Mouse (Mus musculus): ENCODE data around the gene Setd4. TPM values are rescaled to one million over a fixed set of nuclear protein-coding genes. Genes with fewer than 3 reads are reported as not detected.

Gene Setd4
- polyA plus RNA-seq, 1 experiment from 2014 or later = 13.0 TPM

GRCm38 (mm10) chr16:93606146-93606545, 2.3 kb upstream of the Setd4 start:
- Histone ChIP-seq H3K36me3 (peaks cover 17% of the 10 kb centered on the region), H3K27ac (replicated peaks) (no peak overlapping the region), H3K4me3 (no peak overlapping the region), H3K9me3 (replicated peaks) (no peaks in the 10 kb centered on the region), H3K27me3 (ENCODE audit: low read depth, poor library complexity, severe bottlenecking) (peaks cover 6% of the 10 kb centered on the region), H3K4me1 (peaks cover 43% of the 10 kb centered on the region)
- WGBS = 91% methylated on average over 7 of the region's 7 CpGs
- no peak for DNase-seq (ENCODE audit: low spot score)

GRCm38 (mm10) chr16:93605553-93605952, 1.7 kb upstream of the Setd4 start, which contains the start of gene Cbr1:
TSS of gene Cbr1 (plus strand) at chr16:93605853.
- Histone ChIP-seq H3K36me3 (peaks cover 13% of the 10 kb centered on the region), H3K27me3 (ENCODE audit: low read depth, poor library complexity, severe bottlenecking) (peaks cover 6% of the 10 kb centered on the region), H3K4me3 (peak within 1 kb of the TSS; percentile 57), H3K4me1 (peaks cover 43% of the 10 kb centered on the region), H3K27ac (replicated peaks) (no peak within 1 kb of the TSS), H3K9me3 (replicated peaks) (no peaks in the 10 kb centered on the region)
- DNase-seq (ENCODE audit: low spot score) = no peak
- WGBS = 74% methylated on average over 4 of the region's 4 CpGs

GRCm38 (mm10) chr16:93604481-93604969, 662 bp upstream of the Setd4 start:
- H3K27me3 ChIP-seq (ENCODE audit: low read depth, poor library complexity, severe bottlenecking) = peaks cover 6% of the 10 kb centered on the region
- H3K27ac ChIP-seq (replicated peaks) = peak overlapping the region; percentile 88
- H3K4me3 ChIP-seq = peak overlapping the region; percentile 57
- H3K36me3 ChIP-seq = 0 out of 2 replicates have a peak, but pooled peaks cover 3% of the 10 kb centered on the region
- no peaks in the 10 kb centered on the region for H3K9me3 ChIP-seq (replicated peaks)
- peak; percentile 18 for DNase-seq (ENCODE audit: low spot score)
- peaks cover 43% of the 10 kb centered on the region for H3K4me1 ChIP-seq
- 3% methylated on average over 16 of the region's 16 CpGs for WGBS

GRCm38 (mm10) chr16:93599461-93599860, 4.4 kb downstream of the Setd4 start:
- H3K4me1 ChIP-seq = peaks cover 12% of the 10 kb centered on the region
- no peak overlapping the region for H3K4me3 ChIP-seq
- no peaks in the 10 kb centered on the region for H3K27me3 ChIP-seq (ENCODE audit: low read depth, poor library complexity, severe bottlenecking)
- no peak overlapping the region for H3K27ac ChIP-seq (replicated peaks)
- WGBS = 93% methylated on average over 6 of the region's 6 CpGs
- peaks cover 31% of the 10 kb centered on the region for H3K36me3 ChIP-seq
- H3K9me3 ChIP-seq (replicated peaks) = no peaks in the 10 kb centered on the region
- DNase-seq (ENCODE audit: low spot score) = no peak

- H3K36me3 ChIP-seq = peaks cover 44% of the 10 kb centered on the region
- H3K27me3 ChIP-seq (ENCODE audit: low read depth, poor library complexity, severe bottlenecking) = no peaks in the 10 kb centered on the region
- no peak overlapping the region for H3K27ac ChIP-seq (replicated peaks)
- no peaks in the 10 kb centered on the region for H3K9me3 ChIP-seq (replicated peaks)
- 94% methylated on average over 9 of the region's 9 CpGs for WGBS
- no peak for DNase-seq (ENCODE audit: low spot score)
- no peaks in the 10 kb centered on the region for H3K4me1 ChIP-seq
- H3K4me3 ChIP-seq = no peak overlapping the region
Measured at GRCm38 (mm10) chr16:93597551-93597950, 6.3 kb downstream of the Setd4 start.

- H3K4me1 ChIP-seq = no peaks in the 10 kb centered on the region
- WGBS = 93% methylated on average over 7 of the region's 7 CpGs
- H3K4me3 ChIP-seq = no peak overlapping the region
- H3K9me3 ChIP-seq (replicated peaks) = no peaks in the 10 kb centered on the region
- no peak for DNase-seq (ENCODE audit: low spot score)
- H3K36me3 ChIP-seq = peaks cover 47% of the 10 kb centered on the region
- no peak overlapping the region for H3K27ac ChIP-seq (replicated peaks)
- H3K27me3 ChIP-seq (ENCODE audit: low read depth, poor library complexity, severe bottlenecking) = no peaks in the 10 kb centered on the region
Measured at GRCm38 (mm10) chr16:93596807-93597206, 7.1 kb downstream of the Setd4 start.

- no peaks in the 10 kb centered on the region for H3K27me3 ChIP-seq (ENCODE audit: low read depth, poor library complexity, severe bottlenecking)
- no peaks in the 10 kb centered on the region for H3K4me1 ChIP-seq
- H3K4me3 ChIP-seq = no peak overlapping the region
- H3K36me3 ChIP-seq = peaks cover 51% of the 10 kb centered on the region
- H3K27ac ChIP-seq (replicated peaks) = no peak overlapping the region
- no peak for DNase-seq (ENCODE audit: low spot score)
- no peaks in the 10 kb centered on the region for H3K9me3 ChIP-seq (replicated peaks)
- 89% methylated on average over 5 of the region's 5 CpGs for WGBS
Measured at GRCm38 (mm10) chr16:93595766-93596165, 8.1 kb downstream of the Setd4 start.

GRCm38 (mm10) chr16:93594448-93594847, 9.4 kb downstream of the Setd4 start:
- H3K9me3 ChIP-seq (replicated peaks) = no peaks in the 10 kb centered on the region
- no peak for DNase-seq (ENCODE audit: low spot score)
- H3K36me3 ChIP-seq = peaks cover 64% of the 10 kb centered on the region

GRCm38 (mm10) chr16:93593406-93593805, 10.5 kb downstream of the Setd4 start:
- Histone ChIP-seq H3K4me3 (no peak overlapping the region), H3K27ac (replicated peaks) (no peak overlapping the region), H3K4me1 (no peaks in the 10 kb centered on the region), H3K36me3 (peaks cover 64% of the 10 kb centered on the region), H3K27me3 (ENCODE audit: low read depth, poor library complexity, severe bottlenecking) (no peaks in the 10 kb centered on the region), H3K9me3 (replicated peaks) (no peaks in the 10 kb centered on the region)
- 89% methylated on average over 8 of the region's 8 CpGs for WGBS
- DNase-seq (ENCODE audit: low spot score) = no peak

More at GRCm38 (mm10) chr16:93594448-93594847, 9.4 kb downstream of the Setd4 start:
- no peak overlapping the region for H3K27ac ChIP-seq (replicated peaks)
- no peaks in the 10 kb centered on the region for H3K27me3 ChIP-seq (ENCODE audit: low read depth, poor library complexity, severe bottlenecking)
- no peaks in the 10 kb centered on the region for H3K4me1 ChIP-seq
- WGBS = 93% methylated on average over 10 of the region's 10 CpGs
- H3K4me3 ChIP-seq = no peak overlapping the region

- DNase-seq (ENCODE audit: low spot score) = no peak
Measured at GRCm38 (mm10) chr16:93592711-93593110, 11.2 kb downstream of the Setd4 start.

GRCm38 (mm10) chr16:93591450-93592430, 12.1 kb downstream of the Setd4 start:
- Histone ChIP-seq H3K4me1 (peaks cover 5% of the 10 kb centered on the region; the same call in 1 of the 2 replicates), H3K27ac (replicated peaks) (no peak overlapping the region), H3K36me3 (peaks cover 47% of the 10 kb centered on the region), H3K9me3 (replicated peaks) (no peaks in the 10 kb centered on the region), H3K4me3 (no peak overlapping the region), H3K27me3 (ENCODE audit: low read depth, poor library complexity, severe bottlenecking) (no peaks in the 10 kb centered on the region)
- 90% methylated on average over 19 of the region's 20 CpGs for WGBS
- no peak for DNase-seq (ENCODE audit: low spot score)

More at GRCm38 (mm10) chr16:93592711-93593110, 11.2 kb downstream of the Setd4 start:
- Histone ChIP-seq H3K36me3 (peaks cover 57% of the 10 kb centered on the region), H3K4me3 (no peak overlapping the region), H3K9me3 (replicated peaks) (no peaks in the 10 kb centered on the region), H3K27me3 (ENCODE audit: low read depth, poor library complexity, severe bottlenecking) (no peaks in the 10 kb centered on the region), H3K4me1 (peaks cover 3% of the 10 kb centered on the region; the same call in 1 of the 2 replicates), H3K27ac (replicated peaks) (no peak overlapping the region)
- 88% methylated on average over 3 of the region's 3 CpGs for WGBS

GRCm38 (mm10) chr16:93590915-93591314, 12.9 kb downstream of the Setd4 start:
- Histone ChIP-seq H3K9me3 (replicated peaks) (no peaks in the 10 kb centered on the region), H3K27ac (replicated peaks) (no peak overlapping the region), H3K4me1 (peaks cover 5% of the 10 kb centered on the region; the same call in 1 of the 2 replicates), H3K27me3 (ENCODE audit: low read depth, poor library complexity, severe bottlenecking) (no peaks in the 10 kb centered on the region), H3K4me3 (no peak overlapping the region), H3K36me3 (peaks cover 42% of the 10 kb centered on the region)
- 95% methylated on average over 15 of the region's 15 CpGs for WGBS
- no peak for DNase-seq (ENCODE audit: low spot score)

- Histone ChIP-seq H3K9me3 (replicated peaks) (no peaks in the 10 kb centered on the region), H3K27ac (replicated peaks) (no peak overlapping the region), H3K27me3 (ENCODE audit: low read depth, poor library complexity, severe bottlenecking) (no peaks in the 10 kb centered on the region), H3K36me3 (peaks cover 47% of the 10 kb centered on the region), H3K4me3 (no peak overlapping the region), H3K4me1 (peaks cover 5% of the 10 kb centered on the region; the same call in 1 of the 2 replicates)
- WGBS = 64% methylated on average over 4 of the region's 4 CpGs
- no peak for DNase-seq (ENCODE audit: low spot score)
Measured at GRCm38 (mm10) chr16:93588281-93588680, 15.6 kb downstream of the Setd4 start.
